In the genomic region with DNA sequence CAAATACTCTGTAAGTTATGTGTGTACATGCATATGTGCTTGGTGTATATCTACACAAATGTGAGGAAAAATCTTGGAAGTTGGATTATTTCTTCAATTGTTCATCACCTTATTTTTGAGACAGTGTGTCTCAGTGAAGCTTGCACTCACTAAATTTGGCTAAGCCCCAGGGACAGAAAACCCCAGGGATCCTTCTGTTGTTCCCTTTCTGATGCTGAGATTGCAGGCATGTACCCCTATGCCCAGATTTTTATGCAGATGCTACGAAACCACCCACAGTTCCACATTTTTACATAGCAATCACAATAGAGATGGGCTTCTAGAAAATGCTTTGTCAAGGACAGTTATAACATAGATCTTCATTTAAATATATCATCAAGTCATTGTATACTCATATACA, we compare ENCODE assay signal across 26 mouse cellular contexts.
DNase-seq lines count a peak whose midpoint lies in the region; ATAC-seq and TF ChIP-seq lines count a peak whose summit lies in the region.
"Had no signal": no experiment of that assay in that cellular context is flagged by ENCODE, and none has a peak within 500 bp of the region (broad histone marks: within the 10 kb centered on the region; RNA-seq: fewer than 3 reads in every experiment).

No protein-coding gene starts in this region.

- H3K4me3 ChIP-seq in kidney, adult 2 months (ENCODE audit: insufficient read depth, low read depth, low read length), result no peak overlapping the region
- H3K4me3 ChIP-seq in hindbrain, embryonic 13.5 days, result no peak overlapping the region
- H3K4me3 ChIP-seq: embryonic facial prominence, embryonic 10.5 days; embryonic facial prominence, embryonic 13.5 days; erythroblast, embryonic 14.5 days; forebrain, embryonic 13.5 days; gastrocnemius, adult 2 months; hindbrain, embryonic 12.5 days had no signal

- H3K9ac ChIP-seq in hindbrain, embryonic 13.5 days, result no peak overlapping the region
- H3K9ac ChIP-seq: embryonic facial prominence, embryonic 13.5 days; forebrain, embryonic 13.5 days; hindbrain, embryonic 12.5 days had no signal

- no peaks in the 10 kb centered on the region for H3K4me1 ChIP-seq in kidney, adult 2 months (ENCODE audit: control insufficient read depth, insufficient read depth, low read length)
- H3K4me1 ChIP-seq in hindbrain, embryonic 13.5 days (replicated peaks), result no peaks in the 10 kb centered on the region
- H3K4me1 ChIP-seq: embryonic facial prominence, embryonic 10.5 days; embryonic facial prominence, embryonic 13.5 days; forebrain, embryonic 13.5 days; hindbrain, embryonic 12.5 days had no signal

- TF ChIP-seq CTCF in kidney, adult 2 months (conservative IDR thresholded peaks at IDR 0.05; ENCODE audit: insufficient read depth, insufficient read length, low read depth, low read length), result no peak

- no peaks in the 10 kb centered on the region for H3K9me3 ChIP-seq in hindbrain, embryonic 13.5 days
- H3K9me3 ChIP-seq: embryonic facial prominence, embryonic 10.5 days; embryonic facial prominence, embryonic 13.5 days; forebrain, embryonic 13.5 days; hindbrain, embryonic 12.5 days had no signal

- TF ChIP-seq POLR2A in kidney, adult 2 months (IDR thresholded peaks at IDR 0.05; ENCODE audit: low read depth, low read length), result no peak

- H3K27ac ChIP-seq in kidney, adult 2 months (ENCODE audit: insufficient read depth, low read depth, low read length), result no peak overlapping the region
- no peak overlapping the region for H3K27ac ChIP-seq in hindbrain, embryonic 13.5 days
- H3K27ac ChIP-seq: embryonic facial prominence, embryonic 10.5 days; embryonic facial prominence, embryonic 13.5 days; forebrain, embryonic 13.5 days; gastrocnemius, adult 2 months; hindbrain, embryonic 12.5 days had no signal

- WGBS in kidney, adult 2 months, result 83% methylated on average over 1 of the region's 1 CpGs
- 92% methylated on average over 1 of the region's 1 CpGs for WGBS in hindbrain, embryonic 13.5 days

- no peaks in the 10 kb centered on the region for H3K36me3 ChIP-seq in kidney, adult 2 months (ENCODE audit: control insufficient read depth, insufficient read depth, low read length)
- no peaks in the 10 kb centered on the region for H3K36me3 ChIP-seq in hindbrain, embryonic 13.5 days
- H3K36me3 ChIP-seq: embryonic facial prominence, embryonic 10.5 days; embryonic facial prominence, embryonic 13.5 days; hindbrain, embryonic 12.5 days had no signal

- no peak for ATAC-seq in hindbrain, embryonic 13.5 days (ENCODE audit: low FRiP score)
- ATAC-seq: activated CD4-positive, CD25-positive, alpha-beta regulatory T cell, adult 4 months; forebrain, embryonic 13.5 days; forebrain, embryonic 16.5 days; hindbrain, embryonic 16.5 days had no signal

- H3K4me2 ChIP-seq in hindbrain, embryonic 13.5 days, result no peak overlapping the region
- H3K4me2 ChIP-seq: embryonic facial prominence, embryonic 13.5 days; forebrain, embryonic 13.5 days; heart, embryonic 11.5 days; hindbrain, embryonic 12.5 days had no signal

- no peaks in the 10 kb centered on the region for H3K27me3 ChIP-seq in kidney, adult 2 months (replicated peaks; ENCODE audit: control insufficient read depth, insufficient read depth, low read length)
- no peaks in the 10 kb centered on the region for H3K27me3 ChIP-seq in hindbrain, embryonic 13.5 days
- H3K27me3 ChIP-seq: embryonic facial prominence, embryonic 13.5 days; forebrain, embryonic 13.5 days; hindbrain, embryonic 12.5 days had no signal

- DNase-seq in cerebellum, postnatal 10 days, result peak; percentile 1 to 2
- no peak for DNase-seq in cerebellum, adult 11-12 months
- peak; percentile 25 to 78 for DNase-seq in layer of hippocampus, adult 18-20 months (ENCODE audit: low spot score in 2 of 2)
- DNase-seq in layer of hippocampus, adult 9-10 months (ENCODE audit: low spot score), result peak; percentile 22
- peak; percentile 12 to 63 for DNase-seq in layer of hippocampus, postnatal 14 days (ENCODE audit: low spot score in 2 of 2)
- DNase-seq in kidney, adult 2 months, result no peak
- no peak for DNase-seq in kidney, postnatal 36 days
- DNase-seq: adrenal gland, adult 8-10 months; adrenal gland, postnatal 25 days; cerebellum, adult 2 months; cerebellum, adult 9-11 months; cerebellum, postnatal 36 days; embryo, embryonic 11 days; gastrocnemius, adult 2 months; gastrocnemius, postnatal 14 days; heart, adult 11 months had no signal

Comparison
In these comparisons a context has a peak if more than half of its experiments do, and no peak if none do; other contexts are left out.
1. DNase-seq: peak in cerebellum, postnatal 10 days (2 of 2), layer of hippocampus, adult 18-20 months (2 of 2), layer of hippocampus, adult 9-10 months (single experiment) and layer of hippocampus, postnatal 14 days (2 of 2); none in cerebellum, adult 11-12 months (single experiment), kidney, adult 2 months (single experiment) and kidney, postnatal 36 days (0 of 2).